ENCODE assay signal across 16 mouse cellular contexts in the genomic region with DNA sequence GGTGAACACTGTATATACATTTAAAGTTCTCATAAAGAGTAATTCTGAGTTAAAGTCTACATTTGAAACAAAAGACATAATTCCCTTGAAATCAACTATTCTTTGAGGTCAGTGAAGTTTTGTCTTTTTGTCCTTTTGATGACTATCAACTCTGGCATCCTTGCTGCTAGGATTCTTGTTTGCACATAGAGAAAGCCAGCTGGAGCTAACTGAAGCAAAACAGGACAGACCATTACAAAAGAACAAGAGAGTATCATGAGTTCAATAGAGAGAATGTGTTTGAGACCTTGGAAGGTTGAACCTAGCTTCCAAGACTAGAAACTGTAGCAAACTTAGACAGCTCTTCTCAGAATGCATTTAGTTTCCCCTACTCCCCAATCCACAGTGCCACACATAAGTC. TPM values are rescaled to one million over a fixed set of nuclear protein-coding genes. Genes with fewer than 3 reads are reported as not detected.
"Had no signal": no experiment of that assay in that cellular context is flagged by ENCODE, and none has a peak within 500 bp of the region (broad histone marks: within the 10 kb centered on the region; RNA-seq: fewer than 3 reads in every experiment).

No protein-coding gene starts in this region.

- H3K9ac ChIP-seq: neural tube, embryonic 15.5 days; stomach, embryonic 15.5 days had no signal

- H3K4me1 ChIP-seq: neural tube, embryonic 15.5 days; stomach, embryonic 15.5 days had no signal

- DNase-seq: retina, postnatal 1 day; right cerebral cortex, adult 18-20 months; right cerebral cortex, postnatal 14 days; right cerebral cortex, postnatal 25 days; right cerebral cortex, postnatal 4 days; spleen, adult 18-20 months; thymus, adult 18-20 months; thymus, adult 2 months; thymus, postnatal 14 days; thymus, postnatal 25 days; thymus, postnatal 36 days; thymus, postnatal 4 days had no signal

- H3K9me3 ChIP-seq: neural tube, embryonic 15.5 days; stomach, embryonic 15.5 days had no signal

- H3K27ac ChIP-seq: neural tube, embryonic 15.5 days; stomach, embryonic 15.5 days; stomach, postnatal 0 days had no signal

- H3K4me2 ChIP-seq: neural tube, embryonic 15.5 days; stomach, embryonic 15.5 days had no signal

- H3K27me3 ChIP-seq: neural tube, embryonic 15.5 days; stomach, embryonic 15.5 days had no signal

- H3K36me3 ChIP-seq: neural tube, embryonic 15.5 days; stomach, embryonic 15.5 days had no signal

- H3K4me3 ChIP-seq: neural tube, embryonic 15.5 days; stomach, embryonic 15.5 days had no signal

RNA-seq across cellular contexts. Expression of a gene that starts 24.2 kb away (rescaled TPM):
- total RNA-seq: neutrophil, adult 5-6 weeks had no signal
